Mouse (Mus musculus) liver (tissue): ENCODE measurements around the gene Serpinb9.
"Not testable (repeated sequence)": the region's sequence is repeated elsewhere in the genome, so short reads cannot be mapped to it uniquely, and the experiment has no call there.

Experiments
- DNase-seq: peaks from one replicate; pipeline ENCODE4 v3.0.0-alpha.2; 2020; ENCODE audit warnings: mixed read lengths

Serpinb9 gene

GRCm38 (mm10) chr13:33003523-33004413 lies 718 bp downstream of the Serpinb9 start:
- DNase-seq, result peak; percentile 78

DNA sequence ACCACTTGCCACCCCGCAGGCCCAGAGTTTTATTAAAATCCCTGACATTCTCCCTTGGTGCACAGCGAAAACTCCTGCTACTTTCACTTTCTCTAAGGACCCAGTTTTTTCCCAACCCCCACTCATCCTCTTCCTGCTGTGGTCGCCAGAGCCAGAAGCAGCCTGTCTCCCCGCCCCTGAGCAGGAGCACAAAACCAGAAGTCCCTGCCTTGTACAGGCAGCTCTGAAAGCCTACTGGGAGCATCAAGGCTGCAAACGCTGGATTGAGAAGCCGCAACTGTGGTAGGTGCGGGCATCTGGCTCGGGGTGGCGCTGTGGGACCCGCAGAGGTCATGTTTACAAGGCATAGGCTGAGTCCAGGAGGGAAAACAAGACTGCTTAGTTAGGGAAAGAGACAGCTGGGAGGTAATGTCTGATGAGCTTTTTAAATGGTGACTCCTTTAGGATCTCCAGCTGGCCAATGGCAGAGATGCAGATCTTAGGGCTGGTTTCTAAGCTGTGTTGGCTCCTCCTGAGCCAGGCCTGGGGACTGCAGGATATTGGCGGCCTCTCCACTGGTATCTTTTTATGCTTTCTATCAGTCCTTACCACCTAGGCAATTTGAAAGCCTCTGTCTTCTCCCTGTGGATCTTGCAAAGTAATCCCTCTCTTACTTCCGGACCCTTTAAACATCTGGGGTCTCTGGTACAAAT lies 1.5 kb downstream of the Serpinb9 start:
- DNase-seq, result peak; percentile 95

- DNase-seq, result peak; percentile 6
These were observed 2.5 kb downstream of the Serpinb9 start for GRCm38 (mm10) chr13:33005501-33006075.

GRCm38 (mm10) chr13:33006555-33006954 lies 3.5 kb downstream of the Serpinb9 start:
- DNase-seq, result no peak

DNA sequence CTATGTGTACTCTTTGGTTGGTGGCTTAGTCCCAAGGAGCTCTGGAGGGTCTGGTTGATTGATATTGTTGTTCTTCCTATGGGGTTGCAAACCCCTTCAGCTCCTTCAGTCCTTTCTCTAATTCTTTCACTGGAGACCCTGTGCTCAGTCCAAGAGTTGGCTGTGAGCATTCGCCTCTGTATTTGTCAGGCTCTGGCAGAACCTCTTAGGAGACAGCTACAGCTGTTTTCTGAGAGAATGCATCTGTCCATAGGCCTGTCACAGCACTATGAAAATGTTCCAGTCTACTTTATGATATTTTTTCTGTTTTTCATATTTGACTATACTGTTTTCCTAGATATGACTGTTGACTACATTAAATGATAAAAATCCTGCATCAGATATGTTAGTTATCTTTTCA lies 9.3 kb downstream of the Serpinb9 start:
- DNase-seq, result no peak

- DNase-seq, result no peak
These were observed 10.2 kb downstream of the Serpinb9 start for GRCm38 (mm10) chr13:33013271-33013670.

DNA sequence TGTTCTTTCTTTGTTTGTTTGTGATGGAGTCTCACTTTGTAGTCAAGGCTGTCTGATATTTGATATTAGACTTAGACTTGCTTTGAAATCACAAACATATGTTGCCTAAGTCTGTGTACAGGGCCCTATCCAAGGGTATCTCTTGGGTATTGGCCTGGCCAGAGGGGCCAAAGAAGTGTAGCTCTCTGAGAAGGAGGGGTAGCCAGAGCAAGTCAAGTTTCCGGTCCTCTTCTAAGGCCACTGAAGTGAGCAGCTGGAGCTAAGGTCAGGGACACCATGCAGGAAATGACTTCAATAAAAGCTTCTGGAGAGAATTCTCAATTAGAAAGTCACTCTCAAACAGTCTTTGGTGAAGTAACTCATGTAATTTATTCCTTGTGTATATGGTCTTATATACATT lies 19.3 kb downstream of the Serpinb9 start:
- no peak for DNase-seq

DNA sequence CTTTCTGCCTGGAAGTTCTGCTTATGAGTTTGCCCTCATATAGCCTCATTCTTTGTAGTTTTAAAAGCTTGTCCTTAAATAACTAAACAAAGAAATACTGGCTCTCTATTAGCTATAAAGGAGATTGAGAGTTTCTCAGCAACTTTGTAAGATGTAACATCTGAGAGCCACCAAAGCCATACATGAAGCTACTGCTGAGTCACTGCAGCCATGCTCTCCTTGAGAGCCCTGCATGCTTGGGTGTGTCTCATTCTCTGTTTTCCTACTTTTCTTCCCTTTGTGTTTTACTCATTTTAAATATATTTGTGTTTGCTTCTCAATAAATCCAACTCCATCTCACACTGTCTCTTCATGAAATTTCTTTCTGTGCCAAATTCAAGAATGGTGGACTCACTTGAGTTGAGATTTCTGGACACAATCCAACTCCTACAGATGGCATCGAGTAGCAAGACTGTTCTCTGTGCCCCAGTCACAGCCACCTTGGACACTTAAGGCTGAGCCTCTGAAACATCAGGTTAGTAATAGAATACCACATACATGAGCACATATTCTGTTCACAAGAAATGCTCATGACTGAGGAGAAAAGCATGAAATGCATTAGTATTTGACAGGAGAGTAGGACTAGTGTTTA lies 23.5 kb downstream of the Serpinb9 start:
- DNase-seq, result no peak

GRCm38 (mm10) chr13:33027244-33027643 lies 24.2 kb downstream of the Serpinb9 start, which contains the start of gene Serpinb9b:
TSS of gene Serpinb9b (plus strand) at chr13:33027416.
- no peak for DNase-seq

- no peak for DNase-seq
These were observed 25.1 kb downstream of the Serpinb9 start for GRCm38 (mm10) chr13:33028146-33028545.

- no peak for DNase-seq
These were observed 25.5 kb downstream of the Serpinb9 start for GRCm38 (mm10) chr13:33028550-33028949.

- not testable (repeated sequence) for DNase-seq
These were observed 26.4 kb downstream of the Serpinb9 start for GRCm38 (mm10) chr13:33029478-33029877.

DNA sequence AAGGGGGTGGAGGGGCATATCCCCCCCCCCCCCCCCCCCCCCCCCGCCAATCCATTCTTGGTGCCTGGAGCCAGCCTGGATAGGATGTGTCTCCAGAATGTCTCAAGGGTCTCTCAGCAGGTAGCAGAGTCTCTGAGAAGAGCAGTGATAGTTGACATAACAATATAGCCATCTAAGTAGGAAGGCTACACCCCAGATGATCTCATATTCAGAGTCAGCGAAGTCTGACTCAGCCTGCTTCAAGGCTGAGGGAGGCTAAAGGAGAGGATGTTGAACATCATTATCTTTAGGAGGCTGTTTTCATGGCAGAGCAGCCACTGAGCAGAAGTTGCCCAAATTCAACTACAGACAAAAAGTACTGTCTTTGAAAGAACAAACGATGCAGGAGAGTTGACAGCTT lies 27.2 kb downstream of the Serpinb9 start:
- DNase-seq, result no peak

DNA sequence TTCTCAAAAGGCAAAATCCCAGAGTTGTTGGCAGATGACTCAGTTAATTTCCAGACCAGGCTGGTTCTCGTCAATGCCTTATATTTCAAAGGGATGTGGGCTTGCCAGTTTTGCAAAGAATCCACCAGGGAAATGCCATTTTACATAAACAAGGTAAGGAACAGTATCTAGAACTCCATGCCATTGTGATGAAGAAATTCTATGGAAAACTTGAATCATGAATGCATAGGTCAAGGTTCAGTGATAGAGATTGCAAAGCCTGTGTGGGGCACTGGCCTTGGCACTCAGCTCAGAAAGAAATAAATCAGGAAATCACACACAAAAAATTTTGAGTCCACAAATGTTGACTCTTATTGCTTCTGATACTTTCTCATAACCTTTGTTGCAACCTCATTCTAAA lies 32.5 kb downstream of the Serpinb9 start:
- DNase-seq, result no peak

DNA sequence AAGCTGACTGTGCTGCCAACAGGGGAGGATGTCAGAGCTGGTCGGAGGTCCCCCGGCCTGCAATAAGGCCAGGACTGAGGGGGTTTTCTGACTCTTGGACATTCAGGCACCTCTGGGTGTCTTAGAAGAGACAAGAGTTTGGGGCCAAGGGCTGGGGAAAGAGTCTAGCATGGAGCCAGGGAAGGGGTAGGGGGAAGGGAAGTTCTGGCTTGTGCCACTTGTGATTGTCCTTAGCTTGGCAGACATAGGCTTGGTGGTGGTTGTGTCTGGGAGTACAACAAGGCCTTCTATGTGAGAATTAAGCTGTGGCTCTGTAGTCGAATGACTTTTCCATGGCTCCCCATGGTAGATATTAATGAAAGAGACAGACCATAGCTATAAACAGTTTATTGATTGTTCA lies 40.5 kb downstream of the Serpinb9 start:
- no peak for DNase-seq

DNA sequence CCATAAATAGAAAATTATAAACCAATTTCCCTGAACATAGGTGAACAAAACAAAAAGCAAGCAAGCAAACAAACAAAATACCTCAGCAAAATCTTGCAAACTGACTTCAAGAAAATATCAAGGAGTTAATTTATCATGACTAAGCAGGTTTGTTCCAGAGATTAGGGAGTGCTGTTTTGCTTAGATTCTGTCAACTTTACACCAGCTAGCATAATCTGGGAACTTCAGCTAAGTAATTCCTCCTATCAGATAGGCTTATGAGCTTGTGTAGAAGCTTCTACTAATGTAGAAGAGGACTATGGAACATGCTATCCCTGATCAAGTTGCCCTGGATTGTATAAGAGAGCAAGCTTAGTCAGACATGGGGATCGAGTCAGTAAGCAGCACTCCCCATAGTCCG lies 44.2 kb downstream of the Serpinb9 start:
- DNase-seq, result no peak

GRCm38 (mm10) chr13:33048187-33048586 lies 45.1 kb downstream of the Serpinb9 start:
- DNase-seq, result no peak

GRCm38 (mm10) chr13:33051697-33052096 lies 48.6 kb downstream of the Serpinb9 start:
- no peak for DNase-seq

DNA sequence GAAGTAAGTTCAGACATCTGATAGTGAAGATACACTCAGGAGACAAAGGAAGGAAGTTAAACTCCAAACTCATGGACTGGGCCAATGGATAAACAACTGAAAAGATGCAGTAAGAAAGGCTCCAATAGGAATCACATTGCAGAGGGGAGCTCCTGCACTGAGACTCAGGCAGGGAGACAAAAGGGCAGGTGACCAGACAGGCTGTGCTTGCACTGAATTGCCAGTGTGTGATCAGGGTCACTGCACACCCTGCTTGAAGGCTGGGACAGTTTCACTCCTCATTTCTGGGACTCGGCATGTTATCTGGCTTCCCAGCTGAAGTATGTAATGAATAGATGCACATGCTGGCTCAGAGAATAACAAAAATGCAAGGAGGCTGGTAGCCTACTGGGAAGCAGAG lies 60.0 kb downstream of the Serpinb9 start:
- DNase-seq, result no peak
